Mouse (Mus musculus) R1 (cell line): Measurements from ENCODE around the gene Mepce.
"Not testable (repeated sequence)": the region's sequence is repeated elsewhere in the genome, so short reads cannot be mapped to it uniquely, and the experiment has no call there.

Experiments
- DNase-seq: peaks from one replicate; pipeline ENCODE4 v3.0.0-alpha.2; 2018; ENCODE audit warnings: low read depth, low spot score

The Mepce gene

GRCm38 (mm10) chr5:137758921-137759534 lies 28.4 kb downstream of the Mepce start:
- DNase-seq = no peak

DNA sequence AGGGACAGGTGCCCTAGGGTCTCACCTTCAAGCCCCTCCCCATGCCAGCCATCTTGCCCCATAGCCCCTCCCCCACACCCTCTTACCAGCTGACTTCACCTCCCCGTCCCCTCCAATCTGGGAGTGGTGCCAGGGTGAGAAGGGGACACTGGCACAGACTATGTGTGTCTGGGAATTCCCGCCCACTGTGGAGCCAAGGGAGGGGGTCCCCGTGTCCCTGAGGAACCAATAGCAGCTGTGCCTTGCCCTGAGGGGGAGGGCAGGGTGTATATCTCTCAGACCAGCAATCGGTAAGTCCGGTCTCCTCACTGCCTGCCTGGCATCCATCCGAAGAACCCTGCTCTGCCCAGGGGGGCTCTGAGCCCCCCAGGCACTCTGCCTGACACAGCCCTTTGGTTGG lies 29.6 kb downstream of the Mepce start:
- no peak for DNase-seq

- DNase-seq = peak; percentile 83
Measured at GRCm38 (mm10) chr5:137756882-137757661, 30.4 kb downstream of the Mepce start.

- DNase-seq = no peak
Measured at GRCm38 (mm10) chr5:137756106-137756505, 31.3 kb downstream of the Mepce start.

GRCm38 (mm10) chr5:137755425-137755824 lies 32.0 kb downstream of the Mepce start:
- no peak for DNase-seq

GRCm38 (mm10) chr5:137753111-137753832 lies 34.2 kb downstream of the Mepce start:
- no peak for DNase-seq

DNA sequence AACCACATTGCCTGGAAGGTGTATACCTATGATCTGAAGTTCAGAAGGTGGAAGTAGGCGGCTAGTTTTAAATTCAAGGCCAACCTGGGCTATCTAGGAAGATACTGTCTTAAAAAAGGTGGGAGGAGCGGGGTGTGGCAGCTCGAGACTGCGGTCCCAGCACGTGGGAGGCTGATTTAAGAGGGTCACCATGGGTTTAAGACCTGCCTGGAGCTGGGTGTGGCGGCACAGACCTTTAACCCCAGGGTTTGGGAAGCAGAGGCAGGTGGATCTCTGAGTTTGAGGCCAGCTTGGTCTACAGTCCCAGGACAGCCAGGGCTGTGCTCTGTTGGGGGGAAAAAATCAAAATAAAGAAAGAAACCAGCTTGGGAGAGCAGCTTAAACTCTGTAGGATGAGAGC lies 35.5 kb downstream of the Mepce start:
- DNase-seq = no peak

DNA sequence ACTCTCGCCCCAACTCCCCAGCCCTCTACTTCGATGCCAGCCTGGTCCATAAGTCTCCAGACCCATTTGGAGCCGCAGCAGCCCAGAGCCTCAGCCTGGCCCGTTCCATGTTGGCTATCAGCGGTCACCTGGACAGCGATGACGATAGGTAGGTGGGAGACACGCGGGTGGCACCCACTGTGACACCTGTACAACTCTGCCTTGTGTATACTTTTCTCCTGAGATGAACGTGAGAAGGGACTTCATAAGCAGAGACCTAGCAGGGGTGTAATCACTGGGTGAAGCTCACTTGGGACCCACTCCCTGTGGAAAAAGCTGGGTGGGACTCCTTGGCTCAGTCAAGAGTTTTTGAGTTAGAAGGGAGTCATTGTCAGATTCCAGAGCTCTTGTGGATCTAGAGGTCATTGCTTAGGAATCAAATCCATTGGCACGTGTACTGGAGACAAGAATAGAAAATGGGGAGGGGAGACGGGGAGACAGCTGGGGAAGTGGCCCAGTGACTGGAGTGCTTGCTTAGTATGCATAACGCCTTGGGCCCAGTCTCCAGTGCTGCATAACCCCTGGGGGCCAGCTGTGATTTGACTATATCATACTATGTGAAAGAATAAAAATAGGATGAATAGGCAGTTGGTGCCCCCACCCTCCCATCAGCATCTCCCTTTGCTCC lies 36.1 kb downstream of the Mepce start:
- DNase-seq = no peak

DNA sequence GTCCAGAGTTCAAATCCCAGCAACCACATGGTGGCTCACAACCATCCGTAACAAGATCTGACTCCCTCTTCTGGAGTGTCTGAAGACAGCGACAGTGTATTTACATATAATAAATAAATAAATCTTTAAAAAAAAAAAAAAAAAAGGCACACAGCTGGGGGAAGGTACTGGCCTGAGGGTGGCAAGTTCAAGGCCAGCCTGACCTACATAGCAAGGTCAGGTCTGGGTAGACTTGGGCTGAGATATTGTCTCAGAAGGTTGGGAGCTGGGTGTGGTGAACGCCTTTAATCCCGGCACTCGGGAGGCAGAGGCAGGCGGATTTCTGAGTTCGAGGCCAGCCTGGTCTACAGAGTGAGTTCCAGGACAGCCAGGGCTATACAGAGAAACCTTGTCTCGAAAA lies 37.2 kb downstream of the Mepce start:
- not testable (repeated sequence) for DNase-seq

DNA sequence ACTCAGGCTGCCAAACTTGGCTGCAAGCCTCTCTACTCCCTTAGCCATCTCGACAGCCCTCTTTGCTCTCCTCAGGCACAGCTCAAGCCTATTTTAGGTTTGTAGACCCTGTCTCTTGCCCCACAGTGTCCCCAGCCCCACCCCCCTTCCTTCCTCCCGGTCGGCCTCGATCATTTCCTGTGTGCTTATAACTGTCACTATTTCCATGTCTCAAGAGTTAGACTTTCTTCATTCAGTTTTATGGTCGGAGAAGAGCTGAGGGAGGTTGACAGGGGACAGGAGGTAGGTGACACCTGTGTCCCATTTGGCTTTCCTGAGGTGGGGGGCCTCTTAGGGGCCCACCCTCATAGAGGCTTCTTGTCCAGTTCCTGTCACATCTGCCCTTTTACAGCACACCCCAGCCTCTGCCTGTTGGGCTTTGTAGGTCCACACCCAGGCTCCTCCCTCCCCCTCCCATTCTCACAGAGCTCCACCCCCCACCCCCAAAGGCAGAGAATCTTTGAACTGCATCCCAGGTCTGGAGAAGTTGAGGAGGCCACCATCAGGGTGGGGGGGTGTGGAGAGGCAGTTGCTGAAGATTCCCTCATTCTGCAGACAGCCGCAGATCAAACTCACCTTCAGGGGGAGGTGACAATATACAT lies 38.1 kb downstream of the Mepce start:
- DNase-seq = peak; percentile 54

- DNase-seq = no peak
Measured at GRCm38 (mm10) chr5:137748130-137748770, 39.2 kb downstream of the Mepce start.

DNA sequence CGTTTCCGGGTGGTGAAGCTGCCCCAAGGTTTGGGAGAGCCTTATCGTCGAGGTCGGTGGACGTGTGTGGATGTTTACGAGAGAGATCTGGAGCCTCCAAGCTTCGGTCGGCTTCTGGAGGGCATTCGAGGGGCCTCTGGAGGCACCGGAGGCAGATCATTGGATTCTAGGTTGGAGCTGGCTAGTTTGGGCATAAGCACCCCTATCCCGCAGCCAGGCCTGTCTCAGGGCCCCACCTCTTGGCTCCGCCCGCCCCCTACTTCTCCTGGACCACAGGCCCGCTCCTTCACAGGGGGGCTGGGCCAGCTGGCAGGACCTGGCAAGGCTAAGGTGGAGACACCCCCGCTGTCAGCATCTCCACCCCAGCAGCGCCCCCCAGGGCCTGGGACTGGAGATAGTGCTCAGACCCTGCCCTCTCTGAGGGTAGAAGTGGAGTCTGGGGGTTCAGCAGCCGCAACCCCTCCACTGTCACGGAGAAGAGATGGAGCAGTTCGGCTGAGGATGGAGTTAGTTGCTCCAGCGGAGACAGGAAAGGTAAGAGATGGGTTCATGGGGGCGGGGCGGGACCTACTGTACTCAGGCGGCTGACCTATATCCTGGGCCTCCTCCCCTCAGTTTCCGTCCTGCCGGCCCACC lies 40.0 kb downstream of the Mepce start:
- DNase-seq = no peak

GRCm38 (mm10) chr5:137746851-137747325 lies 40.6 kb downstream of the Mepce start:
- DNase-seq = no peak

DNA sequence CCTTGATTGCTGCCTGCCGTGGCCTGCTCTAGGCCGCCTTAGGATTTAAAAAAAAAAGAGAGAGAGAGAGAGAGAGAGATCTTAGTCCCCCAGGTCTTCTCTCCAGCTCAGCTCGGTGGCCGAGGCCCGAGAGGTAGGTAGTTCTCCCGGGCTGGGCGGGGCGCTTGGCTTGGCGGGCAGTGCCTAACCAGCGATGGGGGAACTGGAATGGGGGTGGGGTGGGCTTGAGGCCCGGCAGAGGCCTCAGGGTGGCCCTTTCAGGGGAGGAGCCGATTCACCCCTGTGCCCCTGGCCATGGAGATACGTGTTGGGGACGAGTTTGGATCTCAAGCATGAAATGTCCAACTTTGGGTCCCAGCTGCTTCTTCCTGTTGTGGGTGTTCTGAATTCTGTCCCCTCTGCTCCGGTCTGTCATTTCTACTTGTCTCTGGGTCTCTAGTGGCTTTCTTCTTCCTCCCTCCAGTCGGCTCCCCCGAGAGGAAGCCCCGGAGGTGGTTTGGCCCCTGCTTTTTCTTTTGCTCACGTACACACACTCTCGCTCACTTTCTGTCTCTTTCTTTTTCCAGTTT lies 41.1 kb downstream of the Mepce start:
- no peak for DNase-seq

DNA sequence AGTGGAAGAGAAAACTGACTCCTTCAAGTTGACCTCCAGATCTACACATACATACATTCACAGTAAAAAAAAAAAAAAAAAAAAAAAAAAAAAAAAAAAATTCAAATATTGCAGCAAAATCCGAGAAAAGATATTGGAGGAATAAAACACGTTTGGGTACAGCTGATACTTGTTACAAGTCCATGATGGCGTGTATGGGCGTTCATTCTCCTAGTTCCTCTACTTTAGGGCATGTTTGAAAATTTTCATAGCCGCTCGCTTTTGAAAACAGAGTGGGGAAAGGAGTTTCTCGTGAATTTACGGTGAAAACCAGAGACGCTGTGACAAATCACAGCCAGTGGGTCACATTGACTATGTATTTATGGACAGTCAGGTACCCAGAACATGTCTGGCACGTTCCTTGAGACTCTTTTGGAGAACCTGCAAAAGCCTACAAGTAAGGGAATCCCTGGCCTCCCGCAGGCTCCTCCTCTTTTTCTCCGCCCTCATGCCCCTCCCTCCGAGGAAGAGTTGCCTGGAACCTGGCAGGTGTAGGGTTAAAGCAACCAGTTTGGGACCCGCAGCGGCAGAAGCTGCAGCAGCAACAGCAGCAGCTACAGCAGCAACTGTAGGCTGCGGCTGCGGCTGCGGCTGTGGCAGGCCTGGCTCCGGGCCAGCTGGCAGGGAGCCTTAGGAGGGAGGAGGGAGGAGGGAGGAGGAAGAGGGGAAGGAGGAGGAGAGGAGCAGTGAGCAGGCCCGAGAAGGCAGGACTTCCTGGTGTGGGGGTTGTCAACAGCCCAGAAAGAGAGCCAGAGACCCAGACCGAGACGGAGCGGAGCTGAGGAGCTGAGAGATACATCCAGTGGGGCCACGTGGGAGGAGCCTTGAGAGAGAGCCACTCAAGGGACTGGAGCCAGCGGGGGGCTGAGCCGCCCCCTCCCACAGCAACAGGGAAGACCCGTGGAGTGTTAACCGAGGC lies 42.0 kb downstream of the Mepce start, which contains the start of gene Tsc22d4:
Gene Tsc22d4 (plus strand): TSS at position 517 of the 958 bp plus-strand sequence.
- peak; percentile 99 for DNase-seq

GRCm38 (mm10) chr5:137744197-137744596 lies 43.3 kb downstream of the Mepce start:
- no peak for DNase-seq

- DNase-seq = no peak
Measured at GRCm38 (mm10) chr5:137742836-137743235, 44.6 kb downstream of the Mepce start.

- no peak for DNase-seq
Measured at GRCm38 (mm10) chr5:137742048-137742447, 45.4 kb downstream of the Mepce start.
